Mouse (Mus musculus): ENCODE measurements around the gene Cpt1c.

The Cpt1c gene

DNA sequence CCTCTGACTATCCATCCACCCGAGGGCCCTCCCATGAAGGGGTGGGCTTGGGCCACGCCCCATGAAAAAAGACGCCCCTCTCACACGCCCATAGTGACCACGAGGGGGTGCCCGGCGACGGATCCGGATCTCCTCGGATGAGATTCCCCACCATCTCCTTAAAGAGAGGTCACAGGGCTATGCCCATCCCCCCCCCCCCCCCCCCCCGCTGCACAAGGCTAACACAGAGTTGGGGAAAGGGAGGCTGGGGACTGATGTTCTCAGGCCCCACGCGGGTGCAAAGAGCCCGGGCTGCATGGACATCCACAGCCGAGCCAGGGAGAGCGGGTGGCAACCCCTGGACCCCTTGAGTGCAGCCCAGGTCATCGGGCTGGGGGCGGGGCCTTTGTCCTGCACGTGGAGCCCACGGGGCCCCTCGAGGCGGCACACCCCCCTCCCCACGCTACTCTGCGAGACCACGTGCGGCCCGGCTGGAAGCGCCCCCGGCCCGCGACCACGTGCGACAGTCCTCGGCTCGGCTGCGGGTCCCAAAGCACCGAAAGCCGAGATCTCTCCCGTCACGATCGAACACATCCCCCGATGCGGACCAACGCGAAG is 11.0 kb upstream of the Cpt1c start:
- H3K36me3 ChIP-seq (ENCODE audit: control insufficient read depth, insufficient read depth, low read length, poor library complexity, severe bottlenecking), result peaks cover 5% of the 10 kb centered on the region
- no peaks in the 10 kb centered on the region for H3K27me3 ChIP-seq (ENCODE audit: control insufficient read depth, insufficient read depth, low read length, poor library complexity, severe bottlenecking)
- DNase-seq (ENCODE audit: low read depth, low spot score), result peak; percentile 68

DNA sequence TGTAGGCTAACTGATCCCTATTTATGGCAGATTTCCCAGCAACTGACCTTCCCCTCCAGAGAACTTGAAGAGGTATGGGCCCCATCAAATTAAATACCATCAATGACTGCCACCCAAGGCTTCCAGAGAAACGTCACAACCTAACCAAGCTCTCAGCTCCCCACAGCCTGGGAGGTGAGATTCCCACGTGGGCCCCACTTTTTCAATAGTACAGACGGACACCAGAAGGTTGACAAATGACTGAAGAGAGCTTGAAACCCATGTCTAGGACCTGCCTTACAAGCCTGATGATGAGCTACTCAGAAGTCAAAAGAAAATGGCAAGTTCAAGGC is 10.1 kb upstream of the Cpt1c start:
- Histone ChIP-seq H3K36me3 (ENCODE audit: control insufficient read depth, insufficient read depth, low read length, poor library complexity, severe bottlenecking) (peaks cover 5% of the 10 kb centered on the region), H3K27me3 (ENCODE audit: control insufficient read depth, insufficient read depth, low read length, poor library complexity, severe bottlenecking) (no peaks in the 10 kb centered on the region)
- DNase-seq (ENCODE audit: low read depth, low spot score), result no peak

DNA sequence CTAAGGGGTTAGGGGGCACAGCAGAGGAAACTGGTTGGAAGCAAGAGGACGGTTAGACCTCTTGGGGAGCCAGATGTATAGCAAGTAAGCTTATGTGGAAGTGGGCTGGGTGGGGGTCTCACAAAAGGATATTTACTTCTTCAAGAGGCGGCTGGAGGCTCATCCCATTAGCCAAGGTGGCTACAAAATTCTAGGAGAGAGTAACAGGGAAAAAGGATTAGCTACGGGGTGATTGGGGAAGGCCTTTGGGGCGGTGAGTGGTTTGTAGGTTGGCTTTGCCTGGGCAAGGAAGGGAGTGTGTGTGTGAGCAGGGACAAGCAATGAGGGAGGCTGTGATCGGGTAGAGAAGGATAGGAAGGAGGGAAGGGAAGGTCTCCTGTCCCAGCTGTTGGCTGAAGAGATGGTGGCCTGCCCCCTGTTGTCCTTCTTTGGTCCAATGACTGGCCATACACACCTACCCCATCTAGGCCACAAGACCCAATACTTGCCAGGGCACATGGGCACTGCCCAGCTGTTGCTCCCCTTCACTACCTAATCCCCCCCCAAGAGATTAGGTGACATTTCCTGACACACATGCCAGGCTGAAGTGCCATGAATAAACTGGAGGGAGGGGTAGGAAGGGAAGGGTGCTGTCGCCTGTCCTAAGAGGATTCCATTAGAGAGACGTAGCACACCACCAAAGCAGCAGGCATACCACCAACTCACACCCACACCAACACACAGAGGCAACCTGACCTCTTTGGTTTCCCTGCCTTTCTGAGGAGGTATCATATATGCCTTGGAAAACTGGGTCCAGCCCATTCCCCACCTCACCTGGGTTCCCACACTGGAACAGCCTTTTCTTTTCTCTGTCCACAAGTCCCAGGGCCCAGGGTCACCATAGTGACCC is 9.5 kb upstream of the Cpt1c start:
- DNase-seq (ENCODE audit: low read depth, low spot score), result no peak
- Histone ChIP-seq H3K27me3 (ENCODE audit: control insufficient read depth, insufficient read depth, low read length, poor library complexity, severe bottlenecking) (no peaks in the 10 kb centered on the region), H3K36me3 (ENCODE audit: control insufficient read depth, insufficient read depth, low read length, poor library complexity, severe bottlenecking) (peaks cover 9% of the 10 kb centered on the region)

DNA sequence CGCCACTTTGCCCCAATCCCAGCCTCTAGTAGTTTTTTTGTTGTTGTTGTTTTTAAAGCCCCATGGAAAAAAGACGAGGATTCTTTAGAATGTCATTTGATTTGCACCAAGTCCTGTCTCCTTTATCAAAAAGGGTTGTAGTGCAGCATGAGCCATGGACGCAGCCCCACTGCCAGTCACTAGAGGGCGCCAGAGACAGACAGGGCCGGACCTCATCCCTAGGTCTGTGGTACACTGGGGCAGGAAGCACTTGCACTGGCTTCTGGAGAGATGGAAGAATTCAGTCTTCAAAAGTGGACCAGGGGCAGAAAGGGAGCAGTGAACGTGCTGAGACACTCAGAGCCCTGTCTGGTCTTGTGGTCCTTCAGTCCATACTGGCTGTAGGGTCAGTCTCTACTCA is 8.4 kb upstream of the Cpt1c start:
- peak; percentile 87 for DNase-seq (ENCODE audit: low read depth, low spot score)
- H3K36me3 ChIP-seq (ENCODE audit: control insufficient read depth, insufficient read depth, low read length, poor library complexity, severe bottlenecking), result peaks cover 14% of the 10 kb centered on the region
- H3K27me3 ChIP-seq (ENCODE audit: control insufficient read depth, insufficient read depth, low read length, poor library complexity, severe bottlenecking), result no peaks in the 10 kb centered on the region

DNA sequence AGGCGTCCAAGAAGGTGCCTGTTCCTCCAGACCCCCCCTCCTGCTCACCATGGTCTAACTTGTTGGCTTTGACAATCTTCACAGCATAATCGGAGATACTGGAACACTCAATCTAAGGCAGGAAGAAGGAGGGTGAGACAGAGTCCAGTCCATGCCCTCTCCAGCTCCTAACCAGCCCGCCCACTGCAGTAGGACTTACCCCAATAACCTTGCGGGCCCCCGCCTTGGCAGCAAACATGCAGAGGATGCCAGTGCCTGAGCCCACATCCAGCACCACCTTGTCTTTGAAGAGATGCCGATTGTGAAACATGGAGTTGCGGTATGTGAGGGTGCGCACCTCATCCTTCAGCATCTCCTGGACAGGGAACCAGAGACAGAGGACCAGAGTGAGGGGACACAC is 6.9 kb upstream of the Cpt1c start:
- no peak for DNase-seq (ENCODE audit: low read depth, low spot score)
- H3K36me3 ChIP-seq (ENCODE audit: control insufficient read depth, insufficient read depth, low read length, poor library complexity, severe bottlenecking), result peaks cover 21% of the 10 kb centered on the region
- no peaks in the 10 kb centered on the region for H3K27me3 ChIP-seq (ENCODE audit: control insufficient read depth, insufficient read depth, low read length, poor library complexity, severe bottlenecking)

DNA sequence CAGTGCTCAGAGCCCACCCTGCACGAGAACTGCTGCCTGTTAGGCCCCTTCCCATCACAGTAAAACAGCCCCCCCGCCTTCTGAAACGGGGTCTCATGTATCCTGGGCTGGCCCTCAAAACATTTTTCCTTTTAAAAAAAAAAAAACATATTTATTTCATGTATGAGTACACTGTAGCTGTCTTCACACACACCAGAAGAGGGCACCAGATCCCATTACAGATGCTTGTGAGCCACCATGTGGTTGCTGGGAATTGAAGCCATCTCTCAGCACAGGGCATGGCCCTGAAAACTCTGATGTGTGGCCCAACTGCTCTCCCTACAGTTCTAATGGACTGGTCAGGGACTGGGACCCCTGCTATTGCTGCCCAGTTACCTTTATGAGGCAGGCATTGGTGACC is 3.6 kb upstream of the Cpt1c start:
- no peak for DNase-seq (ENCODE audit: low read depth, low spot score)
- H3K27me3 ChIP-seq (ENCODE audit: control insufficient read depth, insufficient read depth, low read length, poor library complexity, severe bottlenecking), result no peaks in the 10 kb centered on the region
- H3K36me3 ChIP-seq (ENCODE audit: control insufficient read depth, insufficient read depth, low read length, poor library complexity, severe bottlenecking), result peaks cover 21% of the 10 kb centered on the region

DNA sequence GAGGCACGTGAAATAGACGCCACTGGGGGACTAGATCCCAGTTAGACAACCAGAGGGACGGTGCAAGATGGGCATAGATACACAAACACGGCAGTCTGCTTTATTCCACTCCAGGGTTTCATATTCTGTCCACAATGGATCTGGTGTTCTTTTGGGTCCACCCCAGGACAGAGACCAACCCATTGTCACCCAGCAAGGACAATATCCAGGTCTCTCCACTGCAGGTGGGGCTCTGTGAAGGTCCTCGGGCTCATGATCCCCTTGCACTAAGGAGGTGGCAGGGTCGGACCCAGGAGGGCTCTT is 417 bp upstream of the Cpt1c start:
- H3K27me3 ChIP-seq (ENCODE audit: control insufficient read depth, insufficient read depth, low read length, poor library complexity, severe bottlenecking), result 0 out of 2 replicates have a peak, but pooled peaks cover 2% of the 10 kb centered on the region
- no peak for DNase-seq (ENCODE audit: low read depth, low spot score)

DNA sequence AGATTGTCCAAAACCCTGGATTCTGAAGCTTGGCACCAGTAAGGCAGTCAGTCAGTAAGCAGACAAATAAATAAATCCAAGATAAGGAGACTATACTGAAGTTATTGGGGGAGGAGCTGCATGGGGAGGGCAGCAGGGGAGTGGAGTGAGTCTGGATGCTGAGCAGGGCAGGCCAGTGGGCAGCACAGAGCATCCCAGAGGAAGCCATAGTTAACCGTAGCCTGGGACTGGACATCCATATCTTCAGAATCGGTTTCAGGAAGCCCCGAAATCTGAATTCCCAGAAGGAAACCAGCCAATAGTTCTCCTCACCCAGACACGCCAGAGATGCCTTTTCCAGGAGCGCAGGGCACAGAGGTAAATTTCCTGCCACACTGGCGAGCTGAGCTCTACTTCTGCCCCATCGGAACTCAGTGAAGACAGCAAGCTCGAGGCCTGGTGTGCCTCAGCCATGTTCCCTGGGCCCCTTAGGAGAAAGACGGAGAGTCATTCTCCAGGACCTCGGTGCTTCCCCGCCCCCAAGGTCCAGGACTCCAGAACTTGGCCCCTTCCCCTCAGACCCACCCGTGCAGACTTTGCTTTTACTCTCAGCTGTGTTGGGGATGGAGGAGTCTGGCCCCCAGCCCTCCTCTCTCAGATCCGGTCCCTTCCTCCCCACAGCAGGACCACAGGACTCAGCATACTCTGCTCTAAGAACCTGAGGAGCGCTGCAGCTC is 1.1 kb downstream of the Cpt1c start:
- no peak for DNase-seq (ENCODE audit: low read depth, low spot score)
- H3K36me3 ChIP-seq (ENCODE audit: control insufficient read depth, insufficient read depth, low read length, poor library complexity, severe bottlenecking), result peaks cover 7% of the 10 kb centered on the region
- 0 out of 2 replicates have a peak, but pooled peaks cover 2% of the 10 kb centered on the region for H3K27me3 ChIP-seq (ENCODE audit: control insufficient read depth, insufficient read depth, low read length, poor library complexity, severe bottlenecking)

More for the DNA sequence above, 417 bp upstream of the Cpt1c start:
- H3K36me3 ChIP-seq (ENCODE audit: control insufficient read depth, insufficient read depth, low read length, poor library complexity, severe bottlenecking), result peaks cover 16% of the 10 kb centered on the region

DNA sequence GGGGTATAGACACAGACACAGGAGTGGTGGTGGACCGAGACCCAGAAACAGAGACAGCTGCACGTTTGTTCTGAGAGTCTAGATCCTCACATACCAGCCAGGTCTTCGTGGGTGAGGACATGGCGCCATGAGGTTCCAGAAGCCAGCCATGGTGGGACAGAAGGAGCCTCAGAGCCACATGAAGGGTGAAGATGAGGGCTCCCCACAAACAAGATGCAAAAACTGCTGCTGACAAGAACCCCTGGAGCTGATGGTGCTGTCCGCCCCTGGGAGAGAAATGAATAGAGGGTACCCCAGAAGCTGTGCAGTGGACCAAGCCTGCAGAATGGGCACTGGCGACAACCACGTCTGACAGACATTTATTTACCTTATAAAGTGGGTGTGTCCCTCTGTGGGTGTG is 3.5 kb downstream of the Cpt1c start:
- 0 out of 2 replicates have a peak, but pooled peaks cover 2% of the 10 kb centered on the region for H3K27me3 ChIP-seq (ENCODE audit: control insufficient read depth, insufficient read depth, low read length, poor library complexity, severe bottlenecking)
- no peak for DNase-seq (ENCODE audit: low read depth, low spot score)
- no peaks in the 10 kb centered on the region; the same call in 1 of the 2 replicates for H3K36me3 ChIP-seq (ENCODE audit: control insufficient read depth, insufficient read depth, low read length, poor library complexity, severe bottlenecking)

DNA sequence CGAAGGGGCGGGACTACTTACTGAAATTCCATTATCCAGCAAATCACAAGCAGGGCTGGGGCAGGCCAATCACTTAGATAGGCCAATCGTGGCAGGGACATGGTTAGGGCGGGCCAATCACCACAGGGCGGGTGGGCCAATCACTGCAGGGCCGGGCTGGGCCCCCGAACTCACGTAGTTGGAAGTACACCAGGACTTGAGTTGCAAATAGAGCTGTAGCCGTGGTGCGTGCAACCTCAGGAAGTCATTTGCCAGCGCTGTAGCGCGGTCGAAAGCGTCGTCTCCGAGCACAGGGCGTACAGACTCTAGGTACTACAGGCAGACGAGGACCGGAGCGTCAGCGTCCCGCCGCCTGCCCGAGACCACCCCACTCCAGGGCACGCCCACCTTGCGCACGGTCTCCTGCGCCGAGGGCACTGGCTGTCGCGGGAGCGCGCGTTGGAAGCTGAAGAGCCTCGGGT is 4.4 kb downstream of the Cpt1c start:
- 0 out of 2 replicates have a peak, but pooled peaks cover 2% of the 10 kb centered on the region for H3K27me3 ChIP-seq (ENCODE audit: control insufficient read depth, insufficient read depth, low read length, poor library complexity, severe bottlenecking)
- no peaks in the 10 kb centered on the region for H3K36me3 ChIP-seq (ENCODE audit: control insufficient read depth, insufficient read depth, low read length, poor library complexity, severe bottlenecking)
- peak; percentile 80 for DNase-seq (ENCODE audit: low read depth, low spot score)

DNA sequence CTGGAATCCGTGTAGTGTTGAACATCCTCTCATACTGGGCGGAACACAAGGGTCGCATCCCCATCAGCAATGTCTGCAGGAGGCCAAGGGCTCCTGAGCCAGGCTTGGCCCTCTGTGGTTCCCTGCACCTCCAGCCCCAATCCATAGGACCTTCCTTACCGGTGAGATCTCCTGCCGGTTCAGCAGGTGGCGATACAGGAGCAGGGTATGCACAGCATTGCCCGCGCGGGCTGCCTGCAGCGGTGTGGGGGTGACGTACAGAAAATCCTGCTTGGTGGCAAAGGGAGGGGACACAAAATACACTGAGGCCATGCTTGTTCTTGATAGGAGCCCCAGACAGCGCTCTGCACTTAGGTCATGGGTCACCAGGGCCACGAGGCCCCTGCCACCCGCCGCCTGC is 8.0 kb downstream of the Cpt1c start:
- DNase-seq (ENCODE audit: low read depth, low spot score), result no peak
- H3K27me3 ChIP-seq (ENCODE audit: control insufficient read depth, insufficient read depth, low read length, poor library complexity, severe bottlenecking), result 0 out of 2 replicates have a peak, but pooled peaks cover 2% of the 10 kb centered on the region
- H3K36me3 ChIP-seq (ENCODE audit: control insufficient read depth, insufficient read depth, low read length, poor library complexity, severe bottlenecking), result no peaks in the 10 kb centered on the region

DNA sequence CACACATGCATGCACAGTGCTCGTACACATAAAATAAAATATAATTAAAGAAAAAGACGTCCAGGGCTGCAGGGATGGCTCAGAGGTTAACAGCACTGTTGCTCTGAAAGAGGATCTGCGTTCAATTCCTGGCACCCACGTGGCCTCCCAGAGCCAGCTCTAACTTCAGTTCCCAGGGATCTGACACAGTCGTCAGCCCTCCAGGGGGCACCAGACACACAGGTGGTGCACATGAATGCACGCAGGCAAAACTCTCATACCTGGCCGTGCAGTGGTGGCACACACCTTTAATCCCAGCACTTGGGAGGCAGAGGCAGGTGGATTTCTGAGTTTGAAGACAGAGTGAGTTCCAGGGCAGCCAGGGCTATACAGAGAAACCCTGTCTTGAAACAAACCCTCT is 8.7 kb downstream of the Cpt1c start:
- H3K27me3 ChIP-seq (ENCODE audit: control insufficient read depth, insufficient read depth, low read length, poor library complexity, severe bottlenecking), result no peaks in the 10 kb centered on the region
- peak; percentile 43 for DNase-seq (ENCODE audit: low read depth, low spot score)
- H3K36me3 ChIP-seq (ENCODE audit: control insufficient read depth, insufficient read depth, low read length, poor library complexity, severe bottlenecking), result no peaks in the 10 kb centered on the region

DNA sequence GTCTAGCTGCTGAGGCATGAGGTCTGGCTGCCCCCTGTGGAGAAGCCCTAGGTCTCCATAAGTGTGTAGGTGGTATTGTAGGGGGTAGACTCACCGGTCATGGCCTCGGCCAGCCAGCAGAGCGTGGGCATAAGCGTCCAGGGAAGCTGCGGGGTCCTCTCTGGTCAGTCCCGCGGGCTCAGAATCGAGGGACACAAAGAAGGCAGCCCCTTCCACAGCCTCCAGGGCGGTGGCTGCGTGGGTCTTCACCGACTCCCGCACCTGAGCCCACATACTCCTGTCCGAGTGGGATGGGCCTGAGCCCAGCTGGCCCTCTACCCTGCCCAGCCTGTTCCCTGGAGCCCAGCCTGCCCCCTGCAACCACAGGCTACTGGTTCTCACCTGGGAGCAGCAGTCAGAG is 9.7 kb downstream of the Cpt1c start:
- H3K27me3 ChIP-seq (ENCODE audit: control insufficient read depth, insufficient read depth, low read length, poor library complexity, severe bottlenecking), result no peaks in the 10 kb centered on the region
- H3K36me3 ChIP-seq (ENCODE audit: control insufficient read depth, insufficient read depth, low read length, poor library complexity, severe bottlenecking), result no peaks in the 10 kb centered on the region
- no peak for DNase-seq (ENCODE audit: low read depth, low spot score)

DNA sequence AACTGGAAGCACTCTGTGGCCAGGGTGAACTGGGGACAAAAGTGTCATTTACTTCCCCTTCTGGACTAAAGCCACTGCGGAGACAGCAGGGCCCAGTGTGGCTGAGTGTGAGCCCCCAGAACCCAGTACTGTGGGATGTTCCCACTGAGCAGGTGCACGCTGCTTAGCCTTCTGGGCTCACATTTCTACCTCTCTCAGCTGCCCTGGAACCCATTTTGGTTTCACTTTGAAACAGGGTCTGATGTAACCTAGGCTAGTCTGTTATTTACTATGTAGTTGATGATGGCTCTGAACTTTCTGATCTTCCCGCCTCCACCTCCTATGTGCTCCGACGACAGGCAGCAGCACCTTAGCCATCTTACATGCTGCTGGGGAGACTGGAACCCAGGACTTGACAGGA is 11.8 kb downstream of the Cpt1c start:
- Histone ChIP-seq H3K27me3 (ENCODE audit: control insufficient read depth, insufficient read depth, low read length, poor library complexity, severe bottlenecking) (no peaks in the 10 kb centered on the region), H3K36me3 (ENCODE audit: control insufficient read depth, insufficient read depth, low read length, poor library complexity, severe bottlenecking) (no peaks in the 10 kb centered on the region)
- DNase-seq (ENCODE audit: low read depth, low spot score), result no peak

DNA sequence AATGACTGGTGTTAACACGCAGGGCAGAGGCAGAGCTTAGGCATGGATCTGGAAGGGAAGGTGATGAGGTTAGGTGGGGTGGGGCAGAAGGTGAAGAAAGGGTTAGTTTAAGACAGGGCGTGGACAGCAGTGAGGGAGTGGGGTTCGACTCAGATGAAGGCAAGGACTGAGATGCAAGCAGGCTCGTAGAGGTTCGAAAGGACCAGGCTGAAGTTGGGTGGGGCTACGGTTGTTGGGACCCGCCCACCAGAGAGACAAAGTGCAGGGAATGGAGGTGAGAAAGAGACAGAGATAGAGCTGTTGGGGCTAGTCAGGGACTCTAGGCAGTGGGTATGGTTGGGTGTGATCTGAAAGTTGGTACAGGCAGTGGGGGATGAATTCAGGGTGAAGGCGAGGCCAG is 12.3 kb downstream of the Cpt1c start:
- Histone ChIP-seq H3K27me3 (ENCODE audit: control insufficient read depth, insufficient read depth, low read length, poor library complexity, severe bottlenecking) (no peaks in the 10 kb centered on the region), H3K36me3 (ENCODE audit: control insufficient read depth, insufficient read depth, low read length, poor library complexity, severe bottlenecking) (no peaks in the 10 kb centered on the region)
- DNase-seq (ENCODE audit: low read depth, low spot score), result no peak

Data from splenic B cell, adult 2 months (primary cell).